Mouse (Mus musculus): ENCODE measurements at regions not wholly inside any gene's neighbourhood (a gene's known extent, or its start where the extent isn't known, plus 50 kb on each side); places are given as distances from the start of the nearest gene placed in this dataset.

- peaks cover 55% of the 10 kb centered on the region for H3K27me3 ChIP-seq (replicated peaks)
- peaks cover 4% of the 10 kb centered on the region for H3K9me3 ChIP-seq (replicated peaks; ENCODE audit: low read length)
- no peak overlapping the region for H3K4me2 ChIP-seq (ENCODE audit: insufficient read depth, low read depth, poor library complexity, severe bottlenecking)
- dilution Hi-C loops (cut with MboI; ENCODE audit: extremely low pct_ligation_motif_present, extremely low pct_unique_long_range_greater_than_20kb, low sequenced_read_pairs) (no loop called here), in situ Hi-C loops (cut with MboI; ENCODE audit: low pct_ligation_motif_present, low pct_unique_long_range_greater_than_20kb, low sequenced_read_pairs) (loop anchor here (5.0 kb wide), 1 partner anchor 33 kb away; no protein-coding TSS in a partner anchor)
- H3K4me1 ChIP-seq (ENCODE audit: control insufficient read depth in 1 of 2, insufficient read depth in 2 of 2), result peaks cover 9 to 34% of the 10 kb centered on the region in 2 experiments
- no peak overlapping the region for H3K4me3 ChIP-seq (replicated peaks in 1 of 3; ENCODE audit: low read depth in 2 of 3, low read length in 2 of 3, poor library complexity in 1 of 3)
- no peak overlapping the region for H3K27ac ChIP-seq (ENCODE audit: insufficient read depth, low read depth)
- TF ChIP-seq GABPA (IDR thresholded peaks at IDR 0.05; ENCODE audit: insufficient replicate concordance, low read depth, low read length) (no peak), E2F4 (IDR thresholded peaks at IDR 0.05; ENCODE audit: insufficient replicate concordance, low read depth, low read length) (no peak), CTCF (conservative IDR thresholded peaks at IDR 0.05 in 1 of 2, IDR thresholded peaks at IDR 0.05 in 1 of 2; ENCODE audit: low read depth in 2 of 2, low read length in 2 of 2) (no peak), CHD2 (IDR thresholded peaks at IDR 0.05; ENCODE audit: low read length) (no peak), NRF1 (IDR thresholded peaks at IDR 0.05; ENCODE audit: low read depth, low read length) (no peak), MAZ (IDR thresholded peaks at IDR 0.05; ENCODE audit: low read depth, low read length) (no peak), JUND (conservative IDR thresholded peaks at IDR 0.05; ENCODE audit: low read depth, low read length) (no peak), PAX5 (IDR thresholded peaks at IDR 0.05; ENCODE audit: low read length) (no peak), CHD1 (IDR thresholded peaks at IDR 0.05; ENCODE audit: low read depth, low read length) (no peak), HCFC1 (IDR thresholded peaks at IDR 0.05; ENCODE audit: low read depth, low read length) (no peak), USF1 (IDR thresholded peaks at IDR 0.05; ENCODE audit: low read depth, low read length) (no peak), IRF4 (IDR thresholded peaks at IDR 0.05; ENCODE audit: low read depth, low read length) (no peak), MXI1 (IDR thresholded peaks at IDR 0.05; ENCODE audit: low read depth, low read length) (no peak), EP300 (IDR thresholded peaks at IDR 0.05; ENCODE audit: low read length) (no peak), TCF12 (IDR thresholded peaks at IDR 0.05; ENCODE audit: low read depth, low read length) (no peak), MEF2A (IDR thresholded peaks at IDR 0.05; ENCODE audit: borderline replicate concordance, low read depth, low read length) (no peak), MAFK (IDR thresholded peaks at IDR 0.05; ENCODE audit: insufficient replicate concordance, low read length) (no peak)
- H3K36me3 ChIP-seq (replicated peaks in 1 of 2; ENCODE audit: control insufficient read depth in 1 of 2, insufficient read depth in 1 of 2, low read length in 1 of 2), result no peaks in the 10 kb centered on the region
- H3K9ac ChIP-seq (ENCODE audit: insufficient read depth, low read depth), result no peak overlapping the region
- no peak for DNase-seq (ENCODE audit: extremely low read depth)
- no peaks in the 10 kb centered on the region for H3K79me2 ChIP-seq (replicated peaks; ENCODE audit: control insufficient read depth, extremely low read depth, insufficient read depth, poor library complexity, severe bottlenecking)
Measured at GRCm38 (mm10) chr6:89069108-89069507, 167.1 kb downstream of the Tpra1 start.

- Histone ChIP-seq H3K27ac (ENCODE audit: insufficient read depth, low read depth) (no peak overlapping the region), H3K79me2 (replicated peaks; ENCODE audit: control insufficient read depth, extremely low read depth, insufficient read depth, poor library complexity, severe bottlenecking) (no peaks in the 10 kb centered on the region), H3K36me3 (replicated peaks in 1 of 2; ENCODE audit: control insufficient read depth in 1 of 2, insufficient read depth in 1 of 2, low read length in 1 of 2) (no peaks in the 10 kb centered on the region), H3K4me1 (ENCODE audit: control insufficient read depth in 1 of 2, insufficient read depth in 2 of 2) (peaks cover 9 to 30% of the 10 kb centered on the region in 2 experiments), H3K27me3 (replicated peaks) (peaks cover 59% of the 10 kb centered on the region), H3K4me2 (ENCODE audit: insufficient read depth, low read depth, poor library complexity, severe bottlenecking) (no peak overlapping the region), H3K9me3 (replicated peaks; ENCODE audit: low read length) (peaks cover 4% of the 10 kb centered on the region), H3K4me3 (replicated peaks in 1 of 3; ENCODE audit: low read depth in 2 of 3, low read length in 2 of 3, poor library complexity in 1 of 3) (no peak overlapping the region), H3K9ac (ENCODE audit: insufficient read depth, low read depth) (no peak overlapping the region)
- dilution Hi-C loops (cut with MboI; ENCODE audit: extremely low pct_ligation_motif_present, extremely low pct_unique_long_range_greater_than_20kb, low sequenced_read_pairs) (no loop called here), in situ Hi-C loops (cut with MboI; ENCODE audit: low pct_ligation_motif_present, low pct_unique_long_range_greater_than_20kb, low sequenced_read_pairs) (no loop called here)
- TF ChIP-seq POLR2AphosphoS2 (IDR thresholded peaks at IDR 0.05; ENCODE audit: low read depth, low read length) (no peak), MEF2A (IDR thresholded peaks at IDR 0.05; ENCODE audit: borderline replicate concordance, low read depth, low read length) (no peak), IRF4 (IDR thresholded peaks at IDR 0.05; ENCODE audit: low read depth, low read length) (no peak), POLR2A (IDR thresholded peaks at IDR 0.05; ENCODE audit: low read depth, low read length) (no peak), CHD2 (IDR thresholded peaks at IDR 0.05; ENCODE audit: low read length) (no peak), TBP (conservative IDR thresholded peaks at IDR 0.05; ENCODE audit: low read depth, low read length) (no peak), MAZ (IDR thresholded peaks at IDR 0.05; ENCODE audit: low read depth, low read length) (no peak), SIN3A (IDR thresholded peaks at IDR 0.05; ENCODE audit: low read length) (no peak), BHLHE40 (IDR thresholded peaks at IDR 0.05; ENCODE audit: low read depth, low read length) (no peak), ZMIZ1 (IDR thresholded peaks at IDR 0.05; ENCODE audit: low read depth, low read length) (no peak), NELFE (IDR thresholded peaks at IDR 0.05; ENCODE audit: low read depth, low read length) (no peak), MAX (IDR thresholded peaks at IDR 0.05; ENCODE audit: low read length) (no peak)
- peak; percentile 41 for DNase-seq (ENCODE audit: extremely low read depth)
Measured at GRCm38 (mm10) chr6:89070011-89070410, 168.0 kb downstream of the Tpra1 start.

All from CH12.LX (cell line).